Mouse (Mus musculus) forebrain, embryonic 14.5 days (tissue): ENCODE measurements around the gene D13Ertd608e. TPM values are rescaled to one million over a fixed set of nuclear protein-coding genes. Genes with fewer than 3 reads are reported as not detected.
"Not testable (repeated sequence)": the region's sequence is repeated elsewhere in the genome, so short reads cannot be mapped to it uniquely, and the experiment has no call there.

Experiments used
- ATAC-seq: fragments of 200-750 bp; cut with Nextera tagmentation; 2 replicates; pipeline ENCODE4 v1.8.0; 2017; ENCODE audit warnings: mild to moderate bottlenecking, moderate library complexity
- DNase-seq: peaks from one replicate; pipeline ENCODE4 v3.0.0-alpha.2; 2015; ENCODE audit warnings: low spot score
- H3K27ac ChIP-seq: fragments of 300-500 bp; sonication (generic); 2 replicates; pipeline ENCODE4 v1.5.1; 2014; ENCODE audit warnings: low read depth, mild to moderate bottlenecking, control low read depth, low read length, moderate library complexity
- H3K27me3 ChIP-seq: fragments of 300-500 bp; sonication (generic); replicated peaks from 2 replicates; pipeline ENCODE4 v1.6.1; 2014; ENCODE audit warnings: low read length, control low read depth, mixed read lengths; ENCODE audit not compliant: control insufficient read depth, insufficient read depth
- H3K36me3 ChIP-seq: fragments of 300-500 bp; sonication (generic); 2 replicates; pipeline ENCODE4 v1.6.1; 2014; ENCODE audit warnings: low read length, control low read depth; ENCODE audit not compliant: control insufficient read depth, insufficient read depth
- H3K4me1 ChIP-seq: fragments of 300-500 bp; sonication (generic); 2 replicates; pipeline ENCODE4 v1.6.1; 2014; ENCODE audit warnings: antibody characterized with exemption, low read length, control low read depth; ENCODE audit not compliant: control insufficient read depth, insufficient read depth
- H3K4me2 ChIP-seq: fragments of 300-500 bp; sonication (generic); 2 replicates; pipeline ENCODE4 v1.6.1; 2014; ENCODE audit warnings: mild to moderate bottlenecking, control low read depth, low read length
- H3K4me3 ChIP-seq: fragments of 300-500 bp; sonication (generic); 2 replicates; pipeline ENCODE4 v1.5.1; 2014; ENCODE audit warnings: low read depth, low read length, control low read depth
- H3K9ac ChIP-seq: fragments of 300-500 bp; sonication (generic); 2 replicates; pipeline ENCODE4 v1.6.1; 2014; ENCODE audit warnings: mild to moderate bottlenecking, low read length, control low read depth, moderate library complexity
- H3K9me3 ChIP-seq: fragments of 300-500 bp; sonication (generic); replicated peaks from 2 replicates; pipeline ENCODE4 v1.6.1; 2016; ENCODE audit warnings: low read length, control low read depth, mixed read lengths; ENCODE audit not compliant: control insufficient read depth
- WGBS: fragments of 180-500 bp; shearing (Covaris S2); extraction: QIAGEN DNeasy Blood & Tissue Kit; methylation state at CpG from one replicate; pipeline ENCODE4 v1.1.7; 2014; 5-methylcytosine and 5-hydroxymethylcytosine counted together
- polyA plus RNA-seq: library from polyadenylated mRNA; unstranded; fragments of >200 nt; fragmentation: Nextera tagmentation; extraction: Ambion mirVana; gene quantifications from 2 replicates; pipeline ENCODE4 v1.2.1, GENCODE M21; 2014

D13Ertd608e gene
- polyA plus RNA-seq, 1 experiment from 2014 or later = not detected

GRCm38 (mm10) chr13:119894685-119895084 is 58.9 kb downstream of the D13Ertd608e start, which contains the start of gene Tcstv1:
Tcstv1 (minus strand) TSS chr13:119894785.
- H3K4me3 ChIP-seq, H3K27me3 ChIP-seq, H3K27ac ChIP-seq, ATAC-seq, H3K4me1 ChIP-seq, H3K9ac ChIP-seq, H3K36me3 ChIP-seq, H3K4me2 ChIP-seq, H3K9me3 ChIP-seq, DNase-seq: not testable (repeated sequence)
- 82% methylated on average over 3 of the region's 3 CpGs for WGBS

Other genes starting within 250 kb of the D13Ertd608e start
- gene Ccl28, start 212.2 kb upstream of the D13Ertd608e start, polyA plus RNA-seq = 0.14 and 0.31 TPM in 2 replicates
- 311 and 398 TPM in 2 replicates for gene Hmgcs1, start 145.6 kb upstream of the D13Ertd608e start, polyA plus RNA-seq
- 6.8 and 7.2 TPM in 2 replicates for gene Nim1k, start 80.1 kb upstream of the D13Ertd608e start, polyA plus RNA-seq
- 41.7 and 44.5 TPM in 2 replicates for gene Zfp131, start 45.1 kb upstream of the D13Ertd608e start, polyA plus RNA-seq
- not detected in 2 replicates for gene AF067063, start 5.8 kb upstream of the D13Ertd608e start, polyA plus RNA-seq
- not detected in 2 replicates for gene Tcstv1, start 58.8 kb downstream of the D13Ertd608e start, polyA plus RNA-seq
- gene Gm21761, start 93.3 kb downstream of the D13Ertd608e start, polyA plus RNA-seq = not detected in 2 replicates
- not detected in 2 replicates for gene B020031M17Rik, start 114.8 kb downstream of the D13Ertd608e start, polyA plus RNA-seq
- gene Gm36079, start 191.0 kb downstream of the D13Ertd608e start, polyA plus RNA-seq = not detected in 2 replicates
- gene Gm21188, start 216.2 kb downstream of the D13Ertd608e start, polyA plus RNA-seq = not detected in 2 replicates